ENCODE assay signal across 20 mouse cellular contexts in genomic region chr19:8927891-8928525, GRCm38 (mm10). TPM values are rescaled to one million over a fixed set of nuclear protein-coding genes. Genes with fewer than 3 reads are reported as not detected.
DNase-seq lines count a peak whose midpoint lies in the region; ATAC-seq and TF ChIP-seq lines count a peak whose summit lies in the region.
"Had no signal": no experiment of that assay in that cellular context is flagged by ENCODE, and none has a peak within 500 bp of the region (broad histone marks: within the 10 kb centered on the region; RNA-seq: fewer than 3 reads in every experiment).

No protein-coding gene starts in this region.

- H3K4me2 ChIP-seq in heart, embryonic 15.5 days = no peak overlapping the region
- peak overlapping the region; percentile 96 for H3K4me2 ChIP-seq in liver, embryonic 12.5 days

- no peak for TF ChIP-seq POLR2A in spleen, adult 2 months (IDR thresholded peaks at IDR 0.05; ENCODE audit: low read depth, low read length)
- no peak for TF ChIP-seq POLR2A in lung, adult 2 months (IDR thresholded peaks at IDR 0.05; ENCODE audit: borderline replicate concordance, extremely low read depth, low read depth, low read length)

- H3K4me1 ChIP-seq in heart, embryonic 15.5 days (replicated peaks) = peaks cover 22% of the 10 kb centered on the region
- H3K4me1 ChIP-seq in spleen, adult 2 months (ENCODE audit: control insufficient read depth, insufficient read depth, insufficient read length) = peaks cover 17% of the 10 kb centered on the region
- peaks cover 62% of the 10 kb centered on the region for H3K4me1 ChIP-seq in liver, embryonic 12.5 days
- peaks cover 9% of the 10 kb centered on the region for H3K4me1 ChIP-seq in lung, adult 2 months (ENCODE audit: control insufficient read depth, insufficient read depth, low read length)

- no peak overlapping the region for H3K9ac ChIP-seq in heart, embryonic 15.5 days
- H3K9ac ChIP-seq in liver, embryonic 12.5 days = peak overlapping the region; percentile 83; the same call in 1 of the 2 replicates
- H3K9ac ChIP-seq: forebrain, embryonic 12.5 days; lung, embryonic 14.5 days; stomach, embryonic 15.5 days had no signal

- no peaks in the 10 kb centered on the region for H3K9me3 ChIP-seq in heart, embryonic 15.5 days (replicated peaks)
- H3K9me3 ChIP-seq in liver, embryonic 12.5 days (replicated peaks) = no peaks in the 10 kb centered on the region
- H3K9me3 ChIP-seq: forebrain, embryonic 12.5 days; heart, embryonic 13.5 days; stomach, embryonic 15.5 days had no signal

- H3K27ac ChIP-seq in heart, embryonic 15.5 days = 0 out of 2 replicates have a peak overlapping the region, but pooled peaks have one; percentile 80
- peak overlapping the region; percentile 89 for H3K27ac ChIP-seq in spleen, adult 2 months (ENCODE audit: insufficient read depth, low read length)
- peak overlapping the region; percentile 92 for H3K27ac ChIP-seq in liver, embryonic 12.5 days

- H3K27me3 ChIP-seq in heart, embryonic 15.5 days = no peaks in the 10 kb centered on the region; the same call in 1 of the 2 replicates
- H3K27me3 ChIP-seq in spleen, adult 2 months (ENCODE audit: control insufficient read depth, insufficient read depth, low read length) = no peaks in the 10 kb centered on the region
- H3K27me3 ChIP-seq in liver, embryonic 12.5 days (replicated peaks) = no peaks in the 10 kb centered on the region
- H3K27me3 ChIP-seq: heart, embryonic 13.5 days; stomach, embryonic 15.5 days had no signal

- peaks cover 30% of the 10 kb centered on the region for H3K36me3 ChIP-seq in heart, embryonic 15.5 days
- peaks cover 15% of the 10 kb centered on the region for H3K36me3 ChIP-seq in spleen, adult 2 months (ENCODE audit: control insufficient read depth, insufficient read depth, low read length)
- H3K36me3 ChIP-seq in liver, embryonic 12.5 days = peaks cover 55% of the 10 kb centered on the region

- no peak for DNase-seq in heart, postnatal 4 days
- DNase-seq in spleen, adult 2 months (ENCODE audit: low read depth in 1 of 2, low spot score in 2 of 2) = no peak
- DNase-seq in spleen, postnatal 36 days (ENCODE audit: low spot score in 2 of 2) = no peak
- DNase-seq in gastrocnemius, adult 8-10 months (ENCODE audit: low spot score in 2 of 2) = no peak
- no peak for DNase-seq in lung, adult 2 months
- DNase-seq: cerebellum, postnatal 36 days; kidney, adult 11 months; kidney, postnatal 10 days; lung, embryonic 14.5 days; midbrain, embryonic 14.5 days; right cerebral cortex, postnatal 14 days; spleen, adult 18-20 months; thymus, adult 18-20 months; thymus, postnatal 4 days had no signal

- WGBS in heart, embryonic 15.5 days = 82% methylated on average over 12 of the region's 12 CpGs
- WGBS in spleen, adult 2 months = 91% methylated on average over 12 of the region's 12 CpGs
- 33% methylated on average over 12 of the region's 12 CpGs for WGBS in liver, embryonic 12.5 days (ENCODE audit: insufficient replicate concordance)
- 89% methylated on average over 12 of the region's 12 CpGs for WGBS in lung, adult 2 months

- no peak overlapping the region for H3K4me3 ChIP-seq in heart, embryonic 15.5 days
- no peak overlapping the region for H3K4me3 ChIP-seq in spleen, adult 2 months (ENCODE audit: extremely low read depth, insufficient read depth, insufficient read length)
- H3K4me3 ChIP-seq in liver, embryonic 12.5 days = peak overlapping the region; percentile 81
- H3K4me3 ChIP-seq in lung, adult 2 months (replicated peaks; ENCODE audit: extremely low read depth, low read depth, low read length) = no peak overlapping the region

- no peak for ATAC-seq in heart, embryonic 15.5 days (replicated peaks; ENCODE audit: insufficient number of reproducible peaks, insufficient read depth, low FRiP score, low read depth)
- peak; percentile 48 for ATAC-seq in liver, embryonic 12.5 days
- ATAC-seq in megakaryocyte-erythroid progenitor cell, adult 5-6 weeks (replicated peaks; ENCODE audit: low FRiP score, low TSS enrichment, poor library complexity, severe bottlenecking) = peak; percentile 68

- TF ChIP-seq CTCF in spleen, adult 2 months (IDR thresholded peaks at IDR 0.05; ENCODE audit: extremely low read depth, insufficient read depth, insufficient read length, insufficient replicate concordance) = no peak
- no peak for TF ChIP-seq CTCF in lung, adult 2 months (IDR thresholded peaks at IDR 0.05; ENCODE audit: insufficient read depth, low read length)

RNA-seq across cellular contexts. Expression of gene Rom1, which starts 1.1 kb away (rescaled TPM):
- 1.9 and 2.3 TPM in 2 replicates for polyA plus RNA-seq in heart, embryonic 15.5 days (2015; fragmentation: Nextera tagmentation; extraction: Ambion mirVana)
- 1 to 10 TPM; 3.1 to 3.2 TPM for total RNA-seq in heart, postnatal 4 days (2021)
- polyA plus RNA-seq in spleen, adult 2 months (2012; rRNA removed) = 10.0 and 11.9 TPM in 2 replicates
- 3.0 and 3.4 TPM in 2 replicates for polyA plus RNA-seq in liver, embryonic 12.5 days (2016; fragmentation: Nextera tagmentation; extraction: Ambion mirVana)
- total RNA-seq in megakaryocyte-erythroid progenitor cell, adult 5-6 weeks (2014; fragmentation: Nextera tagmentation) = 4.6 and 6.2 TPM in 2 replicates
- 0.75 and 4.3 TPM in 2 replicates for total RNA-seq in megakaryocyte-erythroid progenitor cell, adult 5-6 weeks (2017)
- 1 to 10 TPM; 7.2 to 9.4 (median 8.7) TPM for total RNA-seq in gastrocnemius, adult 8-10 months (2022)
- polyA plus RNA-seq in lung, adult 2 months (2012; rRNA removed) = 11.3 and 14.1 TPM in 2 replicates

RNA-seq across cellular contexts. Expression of gene Eml3, which starts 1.3 kb away (rescaled TPM):
- 12.7 and 21.9 TPM in 2 replicates for polyA plus RNA-seq in heart, embryonic 15.5 days (2015; fragmentation: Nextera tagmentation; extraction: Ambion mirVana)
- total RNA-seq in heart, postnatal 4 days (2021) = 10 to 100 TPM; 15.4 to 16.6 TPM
- 72.3 and 77.7 TPM in 2 replicates for polyA plus RNA-seq in spleen, adult 2 months (2012; rRNA removed)
- 21.3 and 23.0 TPM in 2 replicates for polyA plus RNA-seq in liver, embryonic 12.5 days (2016; fragmentation: Nextera tagmentation; extraction: Ambion mirVana)
- total RNA-seq in megakaryocyte-erythroid progenitor cell, adult 5-6 weeks (2014; fragmentation: Nextera tagmentation) = 29.3 and 45.8 TPM in 2 replicates
- total RNA-seq in megakaryocyte-erythroid progenitor cell, adult 5-6 weeks (2017) = 14.5 and 23.6 TPM in 2 replicates
- total RNA-seq in gastrocnemius, adult 8-10 months (2022) = 1 to 10 TPM; 3.5 to 4.7 (median 4.3) TPM
- 50.5 and 65.5 TPM in 2 replicates for polyA plus RNA-seq in lung, adult 2 months (2012; rRNA removed)

RNA-seq across cellular contexts. Expression of gene B3gat3, which starts 7.8 kb away (rescaled TPM):
- polyA plus RNA-seq in heart, embryonic 15.5 days (2015; fragmentation: Nextera tagmentation; extraction: Ambion mirVana) = 33.3 and 38.1 TPM in 2 replicates
- total RNA-seq in heart, postnatal 4 days (2021) = 10 to 100 TPM; 36.0 to 38.0 TPM
- 86.0 and 93.4 TPM in 2 replicates for polyA plus RNA-seq in spleen, adult 2 months (2012; rRNA removed)
- 28.4 and 31.7 TPM in 2 replicates for polyA plus RNA-seq in liver, embryonic 12.5 days (2016; fragmentation: Nextera tagmentation; extraction: Ambion mirVana)
- total RNA-seq in megakaryocyte-erythroid progenitor cell, adult 5-6 weeks (2014; fragmentation: Nextera tagmentation) = 30.3 and 36.8 TPM in 2 replicates
- total RNA-seq in megakaryocyte-erythroid progenitor cell, adult 5-6 weeks (2017) = 17.6 and 17.7 TPM in 2 replicates
- total RNA-seq in gastrocnemius, adult 8-10 months (2022) = 10 to 100 TPM; 36.8 to 39.0 (median 38.1) TPM
- 92.3 and 107 TPM in 2 replicates for polyA plus RNA-seq in lung, adult 2 months (2012; rRNA removed)

RNA-seq across cellular contexts. Expression of gene Mta2, which starts 13.7 kb away (rescaled TPM):
- polyA plus RNA-seq in heart, embryonic 15.5 days (2015; fragmentation: Nextera tagmentation; extraction: Ambion mirVana) = 74.2 and 99.5 TPM in 2 replicates
- 10 to 100 TPM; 62.5 to 63.8 TPM for total RNA-seq in heart, postnatal 4 days (2021)
- polyA plus RNA-seq in spleen, adult 2 months (2012; rRNA removed) = 35.0 and 37.7 TPM in 2 replicates
- 138 and 140 TPM in 2 replicates for polyA plus RNA-seq in liver, embryonic 12.5 days (2016; fragmentation: Nextera tagmentation; extraction: Ambion mirVana)
- total RNA-seq in megakaryocyte-erythroid progenitor cell, adult 5-6 weeks (2014; fragmentation: Nextera tagmentation) = 158 and 173 TPM in 2 replicates
- 205 and 206 TPM in 2 replicates for total RNA-seq in megakaryocyte-erythroid progenitor cell, adult 5-6 weeks (2017)
- 10 to 100 TPM; 21.0 to 25.7 (median 23.4) TPM for total RNA-seq in gastrocnemius, adult 8-10 months (2022)
- polyA plus RNA-seq in lung, adult 2 months (2012; rRNA removed) = 20.0 and 26.9 TPM in 2 replicates

RNA-seq across cellular contexts. Expression of gene Tut1, which starts 25.6 kb away (rescaled TPM):
- 13.7 and 19.4 TPM in 2 replicates for polyA plus RNA-seq in heart, embryonic 15.5 days (2015; fragmentation: Nextera tagmentation; extraction: Ambion mirVana)
- 1 to 10 TPM; 8.3 to 9.6 TPM for total RNA-seq in heart, postnatal 4 days (2021)
- 18.3 and 22.3 TPM in 2 replicates for polyA plus RNA-seq in spleen, adult 2 months (2012; rRNA removed)
- polyA plus RNA-seq in liver, embryonic 12.5 days (2016; fragmentation: Nextera tagmentation; extraction: Ambion mirVana) = 26.0 and 27.7 TPM in 2 replicates
- total RNA-seq in megakaryocyte-erythroid progenitor cell, adult 5-6 weeks (2014; fragmentation: Nextera tagmentation) = 30.7 and 32.2 TPM in 2 replicates
- total RNA-seq in megakaryocyte-erythroid progenitor cell, adult 5-6 weeks (2017) = 15.8 and 18.8 TPM in 2 replicates
- total RNA-seq in gastrocnemius, adult 8-10 months (2022) = 10 to 100 TPM in 1 of 4 experiments, 1 to 10 TPM in 3; 7.8 to 11.8 (median 9.0) TPM
- 14.9 and 17.9 TPM in 2 replicates for polyA plus RNA-seq in lung, adult 2 months (2012; rRNA removed)
